Mouse (Mus musculus) B cell, adult 62 days (primary cell): ENCODE measurements around the gene Rnf207. TPM values are rescaled to one million over a fixed set of nuclear protein-coding genes. Genes with fewer than 3 reads are reported as not detected.

ENCODE experiments used
- total RNA-seq: library from RNA; stranded (reverse); gene quantifications from 4 replicates; pipeline ENCODE4 v1.2.4, GENCODE M21; 2023

Gene Rnf207
- 0.18 TPM in 1 of 4 replicates, not detected in the others for total RNA-seq

GRCm38 (mm10) chr4:152318517-152319234, at the start of gene Rnf207:
Rnf207 (minus strand) TSS chr4:152318993.

GRCm38 (mm10) chr4:152338419-152339292, 19.9 kb upstream of the Rnf207 start, which contains the start of gene Chd5:
Chd5 (plus strand) TSS chr4:152338651.

GRCm38 (mm10) chr4:152325574-152326411, 7.0 kb upstream of the Rnf207 start, which contains the start of gene Rpl22:
Rpl22 (plus strand) TSS chr4:152325742.

GRCm38 (mm10) chr4:152296874-152297861, 21.6 kb downstream of the Rnf207 start, which contains the start of gene Icmt:
Icmt (plus strand) TSS chr4:152297227.

GRCm38 (mm10) chr4:152291562-152291961, 27.2 kb downstream of the Rnf207 start, which contains the start of gene Hes3:
Hes3 (minus strand) TSS chr4:152291662.

GRCm38 (mm10) chr4:152273621-152274236, 45.1 kb downstream of the Rnf207 start, which contains the start of gene Gpr153:
Gpr153 (plus strand) TSS chr4:152274232.

Other genes with a start within 250 kb of the Rnf207 start
- 1.5 to 5.8 TPM (median 3.5 TPM) in 4 replicates for gene Plekhg5, start 246.5 kb downstream of the Rnf207 start, total RNA-seq
- gene Tnfrsf25, start 203.1 kb downstream of the Rnf207 start, total RNA-seq: 0.56 TPM in 1 of 4 replicates, not detected in the others
- gene Espn, start 166.6 kb downstream of the Rnf207 start, total RNA-seq: 0.92 to 1.9 TPM (median 1.4 TPM) in 4 replicates
- gene Hes2, start 160.1 kb downstream of the Rnf207 start, total RNA-seq: not detected in 4 replicates
- 2.1 to 4.7 TPM (median 3.1 TPM) in 4 replicates for gene Acot7, start 140.9 kb downstream of the Rnf207 start, total RNA-seq
- gene Gpr153, start 44.8 kb downstream of the Rnf207 start, total RNA-seq: not detected in 4 replicates
- gene Hes3, start 27.3 kb downstream of the Rnf207 start, total RNA-seq: not detected in 4 replicates
- 25.4 to 30.7 TPM (median 26.1 TPM) in 4 replicates for gene Icmt, start 21.8 kb downstream of the Rnf207 start, total RNA-seq
- gene Rpl22, start 6.7 kb upstream of the Rnf207 start, total RNA-seq: 868 to 926 TPM (median 883 TPM) in 4 replicates
- 0.12 to 1.1 TPM (median 0.97 TPM) in 3 of 4 replicates, not detected in the other for gene Chd5, start 19.7 kb upstream of the Rnf207 start, total RNA-seq
- gene Nphp4, start 157.7 kb upstream of the Rnf207 start, total RNA-seq: 2.7 to 4.8 TPM (median 3.3 TPM) in 4 replicates
- 77.8 to 91.7 TPM (median 87.7 TPM) in 4 replicates for gene Kcnab2, start 158.9 kb upstream of the Rnf207 start, total RNA-seq